28 mouse cellular contexts compared by ENCODE assay signal in the genomic region with DNA sequence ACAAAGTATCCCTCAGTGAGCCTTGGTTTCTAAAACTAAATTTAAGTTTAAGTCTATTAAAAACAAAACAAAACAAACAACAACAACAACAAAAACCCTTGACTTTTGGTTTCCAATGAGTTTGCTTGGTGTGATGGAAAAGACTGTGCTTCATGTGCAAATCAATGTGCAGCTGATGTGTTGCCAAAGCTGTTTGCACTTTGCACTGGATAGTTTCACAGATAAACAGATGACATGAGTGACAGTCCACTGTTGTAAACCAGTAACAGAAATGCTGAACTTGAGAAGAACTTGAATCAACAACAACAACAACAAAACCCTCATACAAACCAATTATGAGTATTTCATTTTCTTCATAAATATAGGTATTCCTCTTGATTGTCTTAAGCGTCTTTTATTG.
"Had no signal": no experiment of that assay in that cellular context is flagged by ENCODE, and none has a peak within 500 bp of the region (broad histone marks: within the 10 kb centered on the region; RNA-seq: fewer than 3 reads in every experiment).

No protein-coding gene starts in this region.

- H3K4me1 ChIP-seq: limb, embryonic 10.5 days; limb, embryonic 12.5 days; limb, embryonic 13.5 days; limb, embryonic 15.5 days; liver, embryonic 12.5 days; liver, embryonic 13.5 days; liver, embryonic 15.5 days; lung, embryonic 15.5 days; megakaryocyte, embryonic 14.5 days; midbrain, embryonic 10.5 days; midbrain, embryonic 12.5 days; midbrain, embryonic 13.5 days; midbrain, embryonic 15.5 days; neural tube, embryonic 12.5 days had no signal

- DNase-seq: left cerebral cortex, postnatal 4 days; liver, embryonic 13.5 days; liver, postnatal 0 days; lung, adult 18-20 months; lung, adult 2 months; lung, embryonic 14.5 days; lung, postnatal 10 days; lung, postnatal 14 days; lung, postnatal 36 days; lung, postnatal 4 days; midbrain, embryonic 14.5 days had no signal

- H3K27me3 ChIP-seq: limb, embryonic 12.5 days; limb, embryonic 13.5 days; limb, embryonic 15.5 days; liver, embryonic 12.5 days; liver, embryonic 13.5 days; liver, embryonic 15.5 days; lung, embryonic 15.5 days; megakaryocyte, embryonic 14.5 days; midbrain, embryonic 12.5 days; midbrain, embryonic 13.5 days; midbrain, embryonic 15.5 days; neural tube, embryonic 12.5 days had no signal

- H3K36me3 ChIP-seq: limb, embryonic 10.5 days; limb, embryonic 12.5 days; limb, embryonic 13.5 days; limb, embryonic 15.5 days; liver, embryonic 12.5 days; liver, embryonic 13.5 days; liver, embryonic 15.5 days; lung, embryonic 15.5 days; midbrain, embryonic 10.5 days; midbrain, embryonic 12.5 days; midbrain, embryonic 13.5 days; midbrain, embryonic 15.5 days; neural tube, embryonic 12.5 days had no signal

- H3K9ac ChIP-seq: limb, embryonic 12.5 days; limb, embryonic 13.5 days; limb, embryonic 15.5 days; liver, embryonic 12.5 days; liver, embryonic 13.5 days; liver, embryonic 14.5 days; liver, embryonic 15.5 days; liver, postnatal 0 days; lung, embryonic 14.5 days; lung, embryonic 15.5 days; midbrain, embryonic 12.5 days; midbrain, embryonic 13.5 days; midbrain, embryonic 15.5 days; neural tube, embryonic 12.5 days had no signal

- H3K27ac ChIP-seq: left cerebral cortex, adult 2 months; limb, embryonic 10.5 days; limb, embryonic 12.5 days; limb, embryonic 13.5 days; limb, embryonic 15.5 days; liver, embryonic 12.5 days; liver, embryonic 13.5 days; liver, embryonic 14.5 days; liver, embryonic 15.5 days; lung, embryonic 15.5 days; macrophage; midbrain, embryonic 10.5 days; midbrain, embryonic 12.5 days; midbrain, embryonic 13.5 days; midbrain, embryonic 15.5 days; neural tube, embryonic 12.5 days had no signal

- H3K4me3 ChIP-seq: left cerebral cortex, adult 2 months; limb, embryonic 10.5 days; limb, embryonic 12.5 days; limb, embryonic 13.5 days; limb, embryonic 15.5 days; liver, embryonic 12.5 days; liver, embryonic 13.5 days; liver, embryonic 15.5 days; lung, embryonic 15.5 days; megakaryocyte, embryonic 14.5 days; midbrain, embryonic 10.5 days; midbrain, embryonic 12.5 days; midbrain, embryonic 13.5 days; midbrain, embryonic 15.5 days; myocyte; neural tube, embryonic 12.5 days had no signal
